Mouse (Mus musculus) stomach, postnatal 0 days (tissue): ENCODE measurements around the gene Syngr2. TPM values are rescaled to one million over a fixed set of nuclear protein-coding genes. Genes with fewer than 3 reads are reported as not detected.
A peak's percentile ranks its signal among the peaks of the same experiment; 100 is the strongest.

ENCODE experiments used
- ATAC-seq: fragments of 200-750 bp; cut with Nextera tagmentation; 2 replicates; pipeline ENCODE4 v1.8.0; 2017; ENCODE audit not compliant: low FRiP score, low TSS enrichment
- DNase-seq: peaks from one replicate; pipeline ENCODE4 v3.0.0-alpha.2; 2016; ENCODE audit warnings: low spot score
- H3K27ac ChIP-seq: fragments of 300-500 bp; sonication (generic); replicated peaks from 2 replicates; pipeline ENCODE4 v1.5.1; 2014; ENCODE audit warnings: mild to moderate bottlenecking, control low read depth
- H3K27me3 ChIP-seq: fragments of 300-500 bp; sonication (generic); 2 replicates; pipeline ENCODE4 v1.6.1; 2014; ENCODE audit warnings: low read length; ENCODE audit not compliant: control insufficient read depth, insufficient read depth
- H3K36me3 ChIP-seq: fragments of 300-500 bp; sonication (generic); 2 replicates; pipeline ENCODE4 v1.6.1; 2014; ENCODE audit warnings: low read length, mixed read lengths; ENCODE audit not compliant: control insufficient read depth, insufficient read depth
- H3K4me1 ChIP-seq: fragments of 300-500 bp; sonication (generic); replicated peaks from 2 replicates; pipeline ENCODE4 v1.6.1; 2014; ENCODE audit warnings: antibody characterized with exemption; ENCODE audit not compliant: control insufficient read depth, insufficient read depth
- H3K4me2 ChIP-seq: fragments of 300-500 bp; sonication (generic); replicated peaks from 2 replicates; pipeline ENCODE4 v1.6.1; 2014; ENCODE audit warnings: low read depth, mild to moderate bottlenecking, control low read depth, moderate library complexity
- H3K4me3 ChIP-seq: fragments of 300-500 bp; sonication (generic); 2 replicates; pipeline ENCODE4 v1.5.1; 2014; ENCODE audit warnings: low read depth, low read length, control low read depth
- H3K9ac ChIP-seq: fragments of 300-500 bp; sonication (generic); 2 replicates; pipeline ENCODE4 v1.6.1; 2014; ENCODE audit warnings: mild to moderate bottlenecking, low read length, control low read depth, mixed read lengths
- H3K9me3 ChIP-seq: fragments of 300-500 bp; sonication (generic); 2 replicates; pipeline ENCODE4 v1.6.1; 2016; ENCODE audit warnings: low read length; ENCODE audit not compliant: control insufficient read depth
- CTCF ChIP-seq: IDR thresholded peaks from 2 replicates; pipeline ENCODE4 v1.5.1; 2016; ENCODE audit warnings: antibody characterized with exemption, low read depth, mild to moderate bottlenecking, moderate library complexity
- EP300 ChIP-seq: optimal IDR thresholded peaks from 2 replicates; pipeline ENCODE3; 2016; ENCODE audit warnings: antibody characterized with exemption
- WGBS: fragments of 180-500 bp; shearing (Covaris S2); extraction: QIAGEN DNeasy Blood & Tissue Kit; methylation state at CpG from one replicate; pipeline ENCODE4 v1.1.7; 2014; 5-methylcytosine and 5-hydroxymethylcytosine counted together
- polyA plus RNA-seq: library from polyadenylated mRNA; unstranded; fragments of >200 nt; fragmentation: Nextera tagmentation; extraction: Ambion mirVana; gene quantifications from 2 replicates; pipeline ENCODE4 v1.2.1, GENCODE M21; 2015

The Syngr2 gene
- polyA plus RNA-seq, 1 experiment from 2014 or later = 165 TPM

DNA sequence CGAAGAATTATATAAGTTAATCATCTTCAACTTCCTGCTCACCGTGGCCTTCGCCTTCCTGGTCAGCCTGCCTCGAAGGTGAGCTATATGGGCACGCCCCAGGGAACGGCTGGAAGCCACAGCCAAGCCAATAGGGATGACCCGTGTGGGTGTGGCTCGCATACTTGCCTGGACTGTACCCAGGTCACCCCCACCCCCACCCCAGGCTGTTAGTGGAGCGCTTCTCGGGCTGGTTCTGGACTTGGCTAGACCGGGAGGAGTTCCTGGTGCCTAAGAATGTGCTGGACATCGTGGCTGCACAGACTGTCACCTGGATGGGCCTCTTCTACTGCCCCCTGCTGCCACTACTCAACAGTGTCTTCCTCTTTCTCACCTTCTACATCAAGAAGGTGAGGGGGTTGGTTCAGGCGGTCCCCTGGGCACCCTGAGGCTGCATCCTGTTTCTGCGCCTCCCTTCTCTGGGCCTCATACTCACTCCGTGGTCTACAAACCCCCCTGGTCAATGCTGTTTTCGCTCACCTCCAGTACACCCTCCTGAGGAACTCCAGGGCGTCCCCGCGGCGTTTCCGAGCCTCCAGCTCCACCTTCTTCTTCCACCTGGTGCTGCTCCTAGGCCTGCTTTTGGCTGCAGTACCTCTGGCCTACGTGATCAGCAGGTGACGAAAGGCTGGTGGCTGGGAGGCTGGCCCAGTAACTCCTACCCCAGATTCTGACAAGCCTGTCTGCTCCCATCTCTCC lies 18.6 kb upstream of the Syngr2 start:
- Histone ChIP-seq H3K27me3 (no peaks in the 10 kb centered on the region), H3K9me3 (no peaks in the 10 kb centered on the region), H3K4me3 (peak overlapping the region; percentile 18), H3K4me2 (peak overlapping the region; percentile 52), H3K27ac (peak overlapping the region; percentile 91), H3K36me3 (no peaks in the 10 kb centered on the region), H3K9ac (peak overlapping the region; percentile 45), H3K4me1 (no peaks in the 10 kb centered on the region)
- ATAC-seq = peak; percentile 91
- peak; percentile 93 for DNase-seq
- TF ChIP-seq EP300 (no peak), CTCF (peak; percentile 57)
- 34% methylated on average over 23 of the region's 23 CpGs for WGBS

DNA sequence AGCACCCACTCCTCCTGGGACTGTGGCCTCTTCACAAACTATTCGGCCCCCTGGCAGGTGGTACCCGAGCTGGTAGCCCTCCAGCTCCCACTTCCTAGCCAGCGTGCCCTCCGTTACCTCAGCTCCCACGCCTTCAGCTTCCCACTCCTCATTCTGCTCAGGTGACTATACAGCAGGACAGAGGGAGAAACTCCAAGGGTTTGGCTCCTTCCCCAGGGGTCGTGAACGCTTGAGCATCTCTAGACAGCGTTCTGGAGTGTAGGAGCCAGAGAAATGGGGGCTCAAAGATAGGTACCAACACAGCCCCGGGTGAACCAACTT lies 18.1 kb upstream of the Syngr2 start:
- H3K27me3 ChIP-seq = no peaks in the 10 kb centered on the region
- H3K4me2 ChIP-seq = peak overlapping the region; percentile 52
- no peak for DNase-seq
- no peaks in the 10 kb centered on the region for H3K9me3 ChIP-seq
- no peak overlapping the region for H3K4me3 ChIP-seq
- no peaks in the 10 kb centered on the region for H3K4me1 ChIP-seq
- H3K36me3 ChIP-seq = no peaks in the 10 kb centered on the region
- ATAC-seq = no peak
- TF ChIP-seq EP300 = no peak
- no peak for TF ChIP-seq CTCF
- 89% methylated on average over 9 of the region's 9 CpGs for WGBS
- H3K9ac ChIP-seq = peak overlapping the region; percentile 45; the same call in 1 of the 2 replicates
- peak overlapping the region; percentile 91 for H3K27ac ChIP-seq

DNA sequence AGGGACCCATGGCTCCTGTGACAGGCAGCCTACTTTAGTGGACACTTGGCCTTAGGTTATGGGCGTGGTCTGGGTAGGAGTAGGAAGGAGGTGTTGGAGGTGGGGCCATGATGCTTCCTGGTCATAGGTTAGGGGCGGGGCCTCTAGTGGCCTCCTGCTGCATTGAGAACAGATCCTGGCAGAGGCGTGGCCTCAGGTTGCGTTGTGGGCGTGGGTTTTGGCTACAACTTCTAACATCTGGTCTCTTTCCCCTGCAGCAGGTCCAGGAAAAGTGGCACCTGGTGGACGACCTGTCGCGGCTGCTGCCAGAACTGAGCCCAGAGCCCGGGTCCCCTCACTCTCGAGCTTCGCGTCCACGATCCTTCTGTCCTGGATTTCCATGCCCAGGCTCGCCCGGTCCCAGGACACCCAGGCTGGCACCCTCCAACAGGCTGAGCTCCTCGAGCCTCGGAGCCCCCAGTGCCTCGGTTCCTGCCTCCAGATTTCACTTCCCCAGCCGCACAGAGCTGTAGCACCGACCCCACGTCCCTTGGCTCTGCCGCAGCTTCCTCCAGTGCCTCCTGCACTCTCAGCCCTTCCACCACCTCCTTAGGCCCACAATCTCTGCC lies 17.1 kb upstream of the Syngr2 start:
- peak overlapping the region; percentile 27 for H3K4me3 ChIP-seq
- peak; percentile 29 for TF ChIP-seq CTCF
- no peak for TF ChIP-seq EP300
- 6% methylated on average over 22 of the region's 22 CpGs for WGBS
- peak overlapping the region; percentile 51 for H3K4me2 ChIP-seq
- DNase-seq (peak; percentile 97), ATAC-seq (peak; percentile 77)
- H3K9me3 ChIP-seq = no peaks in the 10 kb centered on the region
- no peaks in the 10 kb centered on the region for H3K4me1 ChIP-seq
- peak overlapping the region; percentile 43 for H3K9ac ChIP-seq
- peak overlapping the region; percentile 91 for H3K27ac ChIP-seq
- no peaks in the 10 kb centered on the region for H3K27me3 ChIP-seq
- no peaks in the 10 kb centered on the region for H3K36me3 ChIP-seq

DNA sequence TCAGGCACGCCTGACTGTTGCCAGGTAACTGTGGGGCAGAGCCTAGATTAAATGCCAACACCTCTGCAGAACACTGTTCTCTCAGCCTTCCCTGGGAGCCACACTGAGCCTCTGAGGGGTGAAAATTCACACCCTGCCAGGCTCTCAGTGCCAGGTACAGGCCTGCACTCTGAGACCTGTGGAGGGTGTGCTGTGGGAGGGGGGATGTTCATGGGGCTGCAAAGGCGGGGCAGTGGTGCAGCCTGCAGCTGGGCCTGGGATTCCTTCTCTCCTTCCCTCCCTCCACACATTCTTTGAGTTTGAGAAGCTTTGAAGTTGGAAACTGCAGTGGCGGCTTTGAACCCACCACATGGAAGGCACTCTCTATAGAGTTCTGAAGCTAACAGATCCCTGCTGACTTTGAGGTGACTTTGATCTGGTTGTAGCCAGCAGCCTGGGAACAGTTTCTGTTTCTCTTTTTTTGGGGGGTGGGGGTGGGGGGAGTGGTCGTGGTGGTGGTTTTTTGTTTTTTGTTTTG lies 15.4 kb upstream of the Syngr2 start:
- DNase-seq (peak; percentile 34), ATAC-seq (no peak)
- Histone ChIP-seq H3K9me3 (no peaks in the 10 kb centered on the region), H3K36me3 (no peaks in the 10 kb centered on the region), H3K9ac (no peak overlapping the region), H3K4me1 (no peaks in the 10 kb centered on the region), H3K4me2 (no peak overlapping the region), H3K4me3 (no peak overlapping the region), H3K27me3 (no peaks in the 10 kb centered on the region), H3K27ac (no peak overlapping the region)
- 65% methylated on average over 4 of the region's 4 CpGs for WGBS
- TF ChIP-seq EP300 (no peak), CTCF (no peak)

DNA sequence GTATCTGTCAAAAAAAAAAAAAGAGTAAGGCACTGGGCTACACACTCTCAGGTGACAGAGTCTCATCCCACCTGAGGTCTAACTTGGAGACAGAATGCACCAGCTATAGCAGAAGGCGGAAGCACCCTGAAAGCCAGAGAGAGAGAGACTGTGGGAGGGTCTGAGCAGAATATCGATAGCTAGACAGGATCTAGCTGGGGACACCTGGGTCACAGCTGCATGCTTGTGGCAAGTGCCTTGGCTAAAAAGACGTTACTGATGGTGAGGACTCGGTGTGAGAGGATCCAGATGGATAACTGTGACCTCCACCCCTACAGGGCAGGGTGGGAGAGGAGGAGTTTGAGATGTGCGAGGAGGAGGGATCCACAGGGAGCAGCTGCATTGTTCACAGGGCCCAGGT lies 12.5 kb upstream of the Syngr2 start:
- no peaks in the 10 kb centered on the region for H3K36me3 ChIP-seq
- no peak overlapping the region for H3K4me2 ChIP-seq
- no peaks in the 10 kb centered on the region for H3K9me3 ChIP-seq
- H3K9ac ChIP-seq = no peak overlapping the region
- TF ChIP-seq CTCF (no peak), EP300 (no peak)
- ATAC-seq (no peak), DNase-seq (no peak)
- 48% methylated on average over 5 of the region's 5 CpGs for WGBS
- H3K27me3 ChIP-seq = no peaks in the 10 kb centered on the region
- H3K4me1 ChIP-seq = no peaks in the 10 kb centered on the region
- H3K4me3 ChIP-seq = no peak overlapping the region
- H3K27ac ChIP-seq = no peak overlapping the region
